Mouse (Mus musculus) large intestine, adult 2 months (tissue): Measurements from ENCODE around the gene Zcchc2. TPM values are rescaled to one million over a fixed set of nuclear protein-coding genes. Genes with fewer than 3 reads are reported as not detected.

Experiments
- DNase-seq: peaks from one replicate; pipeline ENCODE4 v3.0.0-alpha.2; 2012; ENCODE audit warnings: low read depth, low spot score
- WGBS: fragments of 180-500 bp; shearing (Covaris S2); methylation state at CpG from one replicate; pipeline ENCODE4 v1.1.7; 2018; 5-methylcytosine and 5-hydroxymethylcytosine counted together
- polyA plus RNA-seq: library from polyadenylated mRNA; depleted of rRNA; stranded (reverse); fragments of >200 nt; gene quantifications from 2 replicates; pipeline ENCODE4 v1.2.3, GENCODE M21; 2012

Zcchc2 gene
- polyA plus RNA-seq, 1 experiment: 7.5 TPM

- 92% methylated on average over 10 of the region's 10 CpGs for WGBS
- DNase-seq: no peak
Observed at GRCm38 (mm10) chr1:106030331-106030730, 40.1 kb downstream of the Zcchc2 start.

GRCm38 (mm10) chr1:106030886-106031285 is 40.7 kb downstream of the Zcchc2 start:
- no peak for DNase-seq
- 97% methylated on average over 2 of the region's 2 CpGs for WGBS

- no peak for DNase-seq
- 73% methylated on average over 6 of the region's 6 CpGs for WGBS
Observed at GRCm38 (mm10) chr1:106031908-106032307, 41.7 kb downstream of the Zcchc2 start.

GRCm38 (mm10) chr1:106034776-106035175 is 44.6 kb downstream of the Zcchc2 start:
- no peak for DNase-seq
- 77% methylated on average over 7 of the region's 7 CpGs for WGBS

- WGBS: 63% methylated on average over 19 of the region's 19 CpGs
Observed at GRCm38 (mm10) chr1:106036861-106037599, 46.8 kb downstream of the Zcchc2 start.

GRCm38 (mm10) chr1:106039326-106039725 is 49.1 kb downstream of the Zcchc2 start:
- 75% methylated on average over 6 of the region's 6 CpGs for WGBS
- DNase-seq: no peak

More at GRCm38 (mm10) chr1:106036861-106037599, 46.8 kb downstream of the Zcchc2 start:
- DNase-seq: no peak

- DNase-seq: no peak
- WGBS: 90% methylated on average over 4 of the region's 4 CpGs
Observed at GRCm38 (mm10) chr1:106040271-106040670, 50.1 kb downstream of the Zcchc2 start.

GRCm38 (mm10) chr1:106042221-106042620 is 52.0 kb downstream of the Zcchc2 start:
- WGBS: 92% methylated on average over 9 of the region's 9 CpGs
- DNase-seq: no peak

GRCm38 (mm10) chr1:106043053-106043820 is 53.0 kb downstream of the Zcchc2 start:
- 45% methylated on average over 4 of the region's 4 CpGs for WGBS
- DNase-seq: no peak

- WGBS: 98% methylated on average over 6 of the region's 6 CpGs
- DNase-seq: no peak
Observed at GRCm38 (mm10) chr1:106049036-106049435, 58.8 kb downstream of the Zcchc2 start.

GRCm38 (mm10) chr1:106054978-106055377 is 64.8 kb downstream of the Zcchc2 start:
- WGBS: 59% methylated on average over 6 of the region's 6 CpGs
- DNase-seq: no peak

GRCm38 (mm10) chr1:106058355-106058754 is 68.1 kb downstream of the Zcchc2 start:
- DNase-seq: no peak
- WGBS: 73% methylated on average over 5 of the region's 5 CpGs

GRCm38 (mm10) chr1:106059516-106060277 is 69.5 kb downstream of the Zcchc2 start:
- WGBS: 95% methylated on average over 4 of the region's 4 CpGs
- DNase-seq: no peak

GRCm38 (mm10) chr1:106061185-106061910 is 71.1 kb downstream of the Zcchc2 start:
- WGBS: 81% methylated on average over 4 of the region's 4 CpGs
- DNase-seq: no peak

- WGBS: 80% methylated on average over 9 of the region's 9 CpGs
- DNase-seq: no peak
Observed at GRCm38 (mm10) chr1:106062891-106063590, 72.8 kb downstream of the Zcchc2 start.

GRCm38 (mm10) chr1:106063591-106064170 is 73.5 kb downstream of the Zcchc2 start:
- no peak for DNase-seq
- 92% methylated on average over 4 of the region's 4 CpGs for WGBS

- DNase-seq: no peak
- 24% methylated on average over 3 of the region's 3 CpGs for WGBS
Observed at GRCm38 (mm10) chr1:106064291-106064690, 74.1 kb downstream of the Zcchc2 start.

GRCm38 (mm10) chr1:106064711-106065110 is 74.5 kb downstream of the Zcchc2 start:
- no peak for DNase-seq
- 91% methylated on average over 2 of the region's 2 CpGs for WGBS

- 48% methylated on average over 7 of the region's 7 CpGs for WGBS
- no peak for DNase-seq
Observed at GRCm38 (mm10) chr1:106065679-106066078, 75.5 kb downstream of the Zcchc2 start.
